Mouse (Mus musculus): ENCODE results near the gene Nfkbil1.

DNA sequence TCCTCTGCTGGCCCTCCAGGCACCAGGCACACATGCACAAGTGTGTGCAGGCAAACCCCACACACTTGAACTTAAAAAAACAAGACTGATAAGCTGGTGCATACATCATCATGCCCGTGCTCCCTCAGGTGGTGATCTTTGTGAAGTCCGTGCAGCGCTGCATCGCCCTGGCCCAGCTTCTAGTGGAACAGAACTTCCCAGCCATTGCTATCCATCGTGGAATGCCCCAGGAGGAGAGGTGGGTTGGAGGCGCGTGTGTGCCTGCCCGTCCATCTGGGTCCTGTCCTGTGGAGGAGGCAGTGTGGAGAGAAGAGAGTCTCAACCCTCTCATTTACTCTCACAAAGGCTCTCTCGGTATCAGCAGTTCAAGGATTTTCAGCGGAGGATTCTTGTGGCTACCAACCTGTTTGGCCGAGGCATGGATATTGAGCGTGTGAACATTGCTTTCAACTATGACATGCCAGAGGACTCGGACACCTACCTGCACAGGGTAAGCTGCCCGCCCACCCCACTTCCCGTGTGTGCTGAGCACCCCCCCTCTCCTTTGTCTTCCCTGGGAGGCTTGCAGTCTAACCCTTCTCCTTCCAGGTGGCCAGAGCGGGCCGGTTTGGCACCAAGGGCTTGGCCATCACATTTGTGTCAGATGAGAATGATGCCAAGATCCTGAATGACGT, 17.2 kb upstream of the Nfkbil1 start:
- TF ChIP-seq POLR2A (IDR thresholded peaks at IDR 0.05; ENCODE audit: low read depth, low read length) (no peak), CTCF (IDR thresholded peaks at IDR 0.05; ENCODE audit: extremely low read depth, insufficient read length, insufficient replicate concordance, low read depth, low read length) (no peak)
